Mouse (Mus musculus): ENCODE results near the gene Daxx.
A peak's percentile ranks its signal among the peaks of the same experiment; 100 is the strongest.
"Not testable (repeated sequence)": the region's sequence is repeated elsewhere in the genome, so short reads cannot be mapped to it uniquely, and the experiment has no call there.

Gene Daxx

DNA sequence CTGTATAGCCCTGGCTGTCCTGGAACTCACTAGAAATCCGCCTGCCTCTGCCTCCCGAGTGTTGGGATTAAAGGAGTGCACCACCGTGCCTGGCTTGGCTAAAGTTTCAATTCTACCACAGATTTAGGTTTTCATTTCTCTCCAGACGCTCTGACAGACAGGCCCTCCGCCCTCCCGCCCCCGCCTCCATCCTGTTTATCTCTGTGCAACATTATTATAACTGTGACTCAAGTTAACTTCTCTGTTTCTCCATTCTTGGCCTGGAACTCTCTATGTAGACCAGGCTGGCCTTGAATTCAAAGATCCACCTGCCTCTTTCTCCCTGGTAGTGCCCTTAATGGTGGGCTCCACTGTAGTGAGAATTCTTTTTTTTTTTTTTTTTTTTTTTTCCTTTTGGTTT, 6.7 kb upstream of the Daxx start:
- no peak for DNase-seq (ENCODE audit: low spot score)

DNA sequence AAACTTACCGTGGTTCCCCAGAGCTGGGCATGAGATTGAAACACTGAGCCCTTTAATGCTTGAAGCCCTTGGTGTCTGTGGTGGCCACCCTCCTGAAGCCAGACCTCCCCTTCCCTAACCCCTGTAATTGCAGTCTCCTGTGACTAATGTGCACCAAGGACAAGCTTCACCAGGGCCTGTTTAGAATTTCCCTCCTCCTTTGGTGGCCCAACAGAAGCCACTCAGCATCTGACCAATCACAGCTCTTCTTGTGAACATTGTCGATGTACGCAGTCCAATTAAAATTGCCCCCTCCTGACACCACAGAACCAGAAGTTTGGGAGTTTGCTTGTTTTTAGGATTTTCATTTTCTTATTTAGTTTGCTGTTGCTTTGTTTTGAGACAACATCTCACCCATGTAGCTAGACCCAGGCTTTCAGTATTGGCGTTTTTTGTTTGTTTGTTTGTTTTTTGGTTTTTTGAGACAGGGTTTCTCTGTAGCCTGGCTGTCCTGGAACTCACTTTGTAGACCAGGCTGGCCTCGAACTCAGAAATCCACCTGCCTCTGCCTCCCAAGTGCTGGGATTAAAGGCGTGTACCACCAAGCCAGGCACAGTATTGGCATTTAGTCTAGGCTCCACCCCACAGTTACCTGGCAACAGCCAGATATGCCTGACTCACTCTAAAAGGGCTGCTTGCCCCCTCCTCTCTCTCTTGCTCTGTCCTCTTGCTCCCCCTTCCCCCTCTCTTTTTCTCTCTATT, 5.1 kb upstream of the Daxx start:
- not testable (repeated sequence) for DNase-seq (ENCODE audit: low spot score)

DNA sequence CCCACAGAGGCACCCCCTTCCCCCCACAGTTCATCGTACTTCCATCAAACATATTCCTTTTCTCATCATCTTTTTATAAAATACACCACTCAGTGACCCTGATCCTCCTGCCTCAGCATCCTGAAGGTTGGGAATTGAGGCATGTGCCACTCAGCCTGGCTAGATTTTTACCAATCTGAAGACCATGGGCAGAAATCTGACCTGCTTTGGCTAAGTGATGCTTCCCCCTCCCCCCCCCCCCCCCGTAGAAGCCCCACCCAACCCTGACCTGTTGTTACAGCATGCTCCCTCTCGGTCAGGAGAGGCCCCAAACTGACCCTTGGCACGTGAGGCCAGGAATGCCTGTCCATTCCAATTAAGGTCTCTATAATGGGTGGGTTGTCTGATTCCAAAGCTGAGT, 4.4 kb upstream of the Daxx start, which contains the start of gene Platr17:
Gene Platr17 (plus strand): TSS at position 301 of the 400 bp plus-strand sequence.
- DNase-seq (ENCODE audit: low spot score), result not testable (repeated sequence)

DNA sequence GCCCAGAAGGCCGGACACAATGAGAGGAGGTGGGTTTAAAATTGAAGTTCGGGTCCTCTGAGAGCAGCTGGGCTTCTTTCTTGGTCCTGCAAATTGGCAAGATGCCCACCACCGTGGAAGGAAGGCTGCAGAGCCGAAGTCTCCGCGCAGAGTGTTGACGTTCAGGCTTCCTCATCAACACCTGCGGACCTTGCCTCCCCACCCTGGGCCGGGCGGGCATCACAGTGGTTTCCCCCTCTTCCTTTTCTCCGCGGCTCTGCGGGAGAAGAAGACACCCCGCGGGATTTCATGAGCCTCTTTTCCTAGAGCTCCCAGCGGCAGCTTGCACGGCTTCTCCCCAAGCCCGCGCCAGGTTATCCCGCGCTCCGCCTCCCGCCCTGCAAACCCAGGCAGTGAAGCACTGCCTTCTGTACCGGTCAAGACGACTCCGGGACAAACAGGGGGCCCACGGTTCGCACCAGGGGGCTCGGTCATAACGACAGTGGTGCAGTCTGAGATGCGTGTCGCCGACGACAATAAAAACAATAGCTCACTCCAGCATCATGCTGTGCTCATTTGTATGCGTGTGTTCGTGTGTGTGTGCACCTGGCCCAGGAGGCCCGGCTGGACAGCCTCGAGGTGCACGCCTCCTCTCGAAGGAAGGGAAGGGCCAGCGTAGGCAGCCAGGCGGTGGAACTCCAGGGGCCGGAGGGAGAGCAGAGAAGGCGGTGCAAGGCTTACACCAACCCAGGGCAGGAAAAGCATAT, 710 bp upstream of the Daxx start:
- DNase-seq (ENCODE audit: low spot score), result peak; percentile 45

DNA sequence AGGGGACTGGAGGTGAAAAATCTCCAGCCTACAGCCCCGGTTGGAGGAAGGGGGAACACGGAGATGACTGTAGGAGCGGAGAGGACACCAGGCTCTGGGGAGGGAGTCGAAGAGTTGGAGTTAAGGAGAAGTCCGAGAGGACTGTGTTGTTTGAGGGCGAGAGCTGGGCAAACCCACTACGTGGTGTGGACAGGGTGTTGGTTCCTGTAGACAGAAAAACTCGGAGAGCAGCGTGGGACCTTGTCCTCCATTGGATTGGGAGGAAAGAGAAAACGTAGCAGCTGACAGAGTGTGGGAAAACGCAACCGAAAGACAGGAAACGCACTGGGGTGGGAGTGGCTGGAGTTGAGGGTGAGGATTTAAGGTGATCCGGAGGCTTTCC, 646 bp downstream of the Daxx start:
- peak; percentile 38 for DNase-seq (ENCODE audit: low spot score)

DNA sequence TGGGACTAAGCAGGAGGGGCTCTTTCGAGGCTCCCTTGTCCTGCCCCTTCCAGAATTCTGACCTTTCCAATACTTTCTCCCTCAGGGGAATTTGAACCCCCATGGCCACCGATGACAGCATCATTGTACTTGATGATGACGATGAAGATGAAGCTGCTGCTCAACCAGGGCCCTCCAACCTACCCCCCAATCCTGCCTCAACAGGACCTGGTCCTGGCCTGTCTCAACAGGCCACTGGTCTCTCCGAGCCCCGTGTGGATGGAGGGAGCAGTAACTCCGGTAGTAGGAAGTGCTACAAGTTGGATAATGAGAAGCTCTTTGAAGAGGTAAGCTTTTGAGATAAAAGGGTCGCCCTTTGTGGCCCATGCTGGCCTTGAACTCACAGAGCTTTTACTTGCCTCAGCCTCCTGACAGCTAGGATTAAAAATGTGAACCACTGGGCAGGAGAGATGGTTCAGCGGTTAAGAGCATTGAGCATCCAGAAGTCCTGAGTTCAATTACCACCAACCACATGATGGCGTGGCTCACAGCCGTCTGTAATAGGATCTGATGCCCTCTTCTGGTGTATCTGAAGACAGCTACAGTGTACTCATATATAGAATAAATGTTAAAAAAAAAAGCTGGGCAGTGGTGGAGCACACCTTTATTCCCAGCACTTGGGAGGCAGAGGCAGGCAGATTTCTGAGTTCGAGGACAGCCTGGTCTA, 1.3 kb downstream of the Daxx start:
- no peak for DNase-seq (ENCODE audit: low spot score)

DNA sequence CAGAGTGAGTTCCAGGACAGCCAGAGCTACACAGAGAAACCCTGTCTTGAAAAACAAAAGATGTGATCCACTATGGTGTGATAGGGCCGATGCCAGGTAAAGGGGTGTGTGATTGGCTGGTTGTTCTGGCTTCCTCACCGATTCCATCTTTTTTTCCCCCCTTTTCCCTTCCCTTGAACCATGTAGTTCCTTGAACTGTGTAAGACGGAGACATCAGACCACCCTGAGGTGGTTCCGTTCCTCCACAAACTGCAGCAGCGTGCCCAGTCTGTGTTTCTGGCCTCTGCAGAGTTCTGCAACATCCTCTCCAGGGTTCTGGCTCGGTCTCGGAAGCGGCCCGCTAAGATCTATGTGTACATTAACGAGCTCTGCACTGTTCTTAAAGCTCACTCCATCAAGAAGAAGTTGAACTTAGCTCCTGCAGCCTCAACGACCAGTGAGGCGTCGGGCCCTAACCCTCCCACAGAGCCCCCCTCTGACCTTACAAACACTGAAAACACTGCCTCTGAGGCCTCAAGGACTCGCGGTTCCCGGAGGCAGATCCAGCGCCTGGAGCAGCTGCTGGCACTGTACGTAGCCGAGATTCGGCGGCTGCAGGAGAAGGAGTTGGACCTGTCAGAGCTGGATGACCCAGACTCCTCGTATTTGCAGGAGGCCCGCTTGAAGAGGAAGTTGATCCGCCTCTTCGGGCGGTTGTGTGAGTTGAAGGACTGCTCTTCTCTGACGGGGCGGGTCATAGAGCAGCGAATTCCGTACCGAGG, 2.0 kb downstream of the Daxx start:
- no peak for DNase-seq (ENCODE audit: low spot score)

DNA sequence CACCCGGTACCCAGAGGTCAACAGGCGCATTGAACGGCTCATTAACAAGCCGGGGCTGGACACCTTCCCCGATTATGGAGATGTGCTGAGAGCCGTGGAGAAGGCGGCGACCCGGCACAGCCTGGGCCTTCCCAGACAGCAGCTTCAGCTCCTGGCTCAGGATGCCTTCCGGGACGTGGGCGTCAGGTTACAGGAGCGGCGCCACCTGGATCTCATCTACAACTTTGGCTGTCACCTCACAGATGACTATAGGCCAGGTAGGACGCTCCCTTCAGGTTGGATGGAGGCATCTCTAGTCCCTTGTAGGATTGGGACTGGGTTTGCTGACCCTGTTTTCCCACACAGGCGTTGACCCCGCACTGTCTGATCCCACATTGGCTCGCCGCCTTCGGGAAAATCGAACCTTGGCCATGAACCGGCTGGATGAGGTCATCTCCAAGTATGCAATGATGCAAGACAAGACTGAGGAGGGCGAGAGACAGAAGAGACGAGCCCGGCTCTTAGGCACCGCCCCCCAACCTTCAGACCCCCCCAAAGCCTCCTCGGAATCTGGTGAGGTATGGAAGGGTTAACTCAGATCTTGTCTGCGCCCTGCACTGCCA, 2.7 kb downstream of the Daxx start:
- no peak for DNase-seq (ENCODE audit: low spot score)

DNA sequence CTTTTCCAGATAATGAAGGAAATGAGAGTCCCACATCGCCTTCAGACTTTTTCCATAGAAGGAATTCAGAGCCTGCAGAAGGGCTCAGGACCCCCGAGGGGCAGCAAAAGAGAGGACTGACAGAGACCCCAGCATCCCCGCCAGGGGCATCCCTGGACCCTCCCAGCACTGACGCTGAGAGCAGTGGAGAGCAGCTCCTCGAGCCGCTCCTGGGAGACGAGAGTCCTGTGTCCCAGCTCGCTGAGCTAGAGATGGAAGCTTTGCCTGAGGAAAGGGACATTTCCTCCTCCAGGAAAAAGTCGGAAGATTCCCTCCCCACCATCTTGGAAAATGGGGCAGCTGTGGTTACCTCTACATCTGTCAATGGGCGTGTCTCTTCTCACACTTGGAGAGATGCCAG, 4.0 kb downstream of the Daxx start:
- no peak for DNase-seq (ENCODE audit: low spot score)

DNA sequence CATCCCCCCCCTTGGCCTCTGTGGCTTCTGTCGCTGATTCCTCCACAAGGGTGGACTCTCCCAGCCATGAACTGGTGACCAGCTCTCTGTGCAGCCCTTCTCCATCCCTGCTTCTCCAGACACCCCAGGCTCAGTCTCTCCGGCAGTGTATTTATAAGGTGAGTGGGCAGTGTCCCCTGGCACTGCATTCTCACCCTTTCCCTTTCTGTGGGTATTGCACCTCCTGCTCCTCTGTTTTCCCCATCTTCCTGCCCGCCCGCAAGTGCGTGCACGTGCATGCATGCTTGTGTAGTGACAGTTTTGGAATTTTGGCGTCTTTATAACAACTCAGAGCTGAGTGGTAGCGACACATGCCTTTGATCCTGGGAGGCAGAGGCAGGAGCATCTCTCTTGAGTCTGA, 4.7 kb downstream of the Daxx start:
- no peak for DNase-seq (ENCODE audit: low spot score)

DNA sequence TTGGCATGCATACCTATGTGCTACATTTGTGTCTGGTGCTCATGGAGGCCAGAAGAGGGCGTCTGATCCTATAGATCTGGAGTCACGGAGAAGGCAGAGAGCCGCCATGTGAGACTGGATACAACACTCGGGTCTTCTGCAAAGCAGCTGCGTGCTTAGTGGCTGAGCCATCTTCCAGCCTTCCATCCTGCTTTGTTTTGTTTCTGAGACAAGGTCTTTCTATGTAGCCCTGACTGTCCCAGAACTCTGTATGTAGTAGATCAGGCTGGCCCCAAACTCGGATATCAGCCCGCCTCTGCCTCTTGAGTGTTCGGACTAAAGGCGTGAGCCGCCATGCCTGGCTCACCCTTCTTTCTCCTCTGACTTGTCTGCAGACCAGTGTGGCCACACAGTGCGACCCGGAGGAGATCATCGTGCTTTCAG, 5.8 kb downstream of the Daxx start:
- no peak for DNase-seq (ENCODE audit: low spot score)

DNA sequence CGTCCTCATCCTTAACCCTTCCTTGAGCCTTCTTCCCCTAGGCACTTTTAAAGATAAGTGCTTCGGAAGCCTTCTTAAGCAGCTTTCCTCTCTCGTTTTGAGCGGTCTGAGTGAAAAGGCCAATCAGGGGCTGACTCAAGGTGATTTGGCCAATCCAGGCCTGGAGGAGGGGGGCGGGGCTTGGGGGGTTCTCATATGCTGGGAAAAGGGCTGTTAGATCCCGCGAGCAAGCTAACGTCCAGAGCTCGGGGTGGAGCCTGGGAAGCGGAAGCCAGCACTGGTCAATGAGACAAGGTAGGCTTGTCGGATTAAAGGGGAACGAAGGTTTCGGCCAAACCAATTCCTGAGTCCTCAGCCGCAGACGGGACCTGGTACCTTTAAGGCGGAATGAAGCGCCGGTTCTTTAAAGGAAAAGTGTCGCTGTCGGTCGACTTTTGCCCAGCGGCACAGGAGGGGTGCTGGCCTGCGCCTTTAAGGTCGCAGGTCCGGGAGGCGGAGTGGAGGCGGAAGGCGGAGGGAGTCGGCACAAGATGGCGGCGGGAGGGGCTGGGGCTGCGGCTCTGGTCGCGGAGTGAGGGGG, 6.5 kb downstream of the Daxx start, which contains the start of the genes Tapbp and Zbtb22:
Gene Tapbp (plus strand): TSS at position 229 of the 580 bp plus-strand sequence.
Gene Zbtb22 (plus strand): TSS at position 234 of the 580 bp plus-strand sequence.
- peak; percentile 99 for DNase-seq (ENCODE audit: low spot score)

DNA sequence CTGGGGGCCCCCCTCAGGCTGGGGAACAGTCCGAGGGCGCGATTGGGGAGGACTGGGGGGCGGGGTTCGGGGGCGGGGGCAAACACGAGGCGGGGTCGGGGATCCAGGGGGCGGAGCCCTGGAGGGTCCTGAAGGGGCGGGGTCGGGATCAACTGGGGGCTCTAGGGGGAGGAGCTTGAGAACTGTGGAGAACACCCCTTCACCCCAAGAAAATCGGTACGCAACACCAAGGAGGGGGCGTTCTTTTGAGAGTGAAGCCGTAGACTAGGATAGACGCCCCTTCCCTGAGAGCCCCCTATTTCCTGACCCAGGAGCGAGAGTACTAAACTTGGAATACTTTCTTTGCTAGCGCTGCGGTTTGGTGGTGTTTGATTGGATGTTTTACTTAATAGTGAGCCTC, 7.1 kb downstream of the Daxx start:
- peak; percentile 84 for DNase-seq (ENCODE audit: low spot score)

DNA sequence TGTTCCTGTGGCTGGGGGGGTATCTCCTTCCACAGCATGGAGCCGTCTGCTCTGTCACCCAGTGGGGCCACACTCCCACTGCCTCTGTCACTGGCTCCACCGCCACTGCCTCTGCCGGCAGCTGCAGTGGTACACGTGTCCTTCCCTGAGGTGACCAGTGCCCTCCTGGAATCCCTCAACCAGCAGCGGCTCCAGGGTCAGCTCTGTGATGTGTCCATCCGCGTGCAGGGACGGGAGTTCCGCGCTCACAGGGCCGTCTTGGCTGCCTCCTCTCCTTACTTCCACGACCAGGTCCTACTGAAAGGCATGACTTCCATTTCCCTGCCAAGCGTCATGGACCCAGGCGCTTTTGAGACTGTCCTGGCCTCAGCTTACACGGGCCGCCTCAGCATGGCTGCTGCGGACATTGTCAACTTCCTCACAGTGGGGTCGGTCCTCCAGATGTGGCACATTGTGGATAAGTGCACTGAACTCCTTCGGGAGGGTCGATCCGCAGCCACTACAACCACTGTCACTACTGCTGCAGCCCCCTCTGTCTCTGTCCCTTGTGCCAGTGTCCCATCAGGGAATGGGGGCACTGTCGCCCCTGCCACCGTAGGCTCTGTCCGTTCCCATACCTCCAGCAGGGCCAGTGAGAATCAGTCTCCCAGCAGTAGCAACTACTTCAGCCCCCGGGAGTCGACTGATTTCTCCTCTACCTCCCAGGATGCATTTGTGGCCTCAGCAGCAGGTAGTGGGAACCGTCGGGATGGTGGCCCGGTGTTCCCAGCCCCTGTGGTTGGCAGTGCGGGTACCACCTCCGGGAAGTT, 7.8 kb downstream of the Daxx start:
- no peak for DNase-seq (ENCODE audit: low spot score)

DNA sequence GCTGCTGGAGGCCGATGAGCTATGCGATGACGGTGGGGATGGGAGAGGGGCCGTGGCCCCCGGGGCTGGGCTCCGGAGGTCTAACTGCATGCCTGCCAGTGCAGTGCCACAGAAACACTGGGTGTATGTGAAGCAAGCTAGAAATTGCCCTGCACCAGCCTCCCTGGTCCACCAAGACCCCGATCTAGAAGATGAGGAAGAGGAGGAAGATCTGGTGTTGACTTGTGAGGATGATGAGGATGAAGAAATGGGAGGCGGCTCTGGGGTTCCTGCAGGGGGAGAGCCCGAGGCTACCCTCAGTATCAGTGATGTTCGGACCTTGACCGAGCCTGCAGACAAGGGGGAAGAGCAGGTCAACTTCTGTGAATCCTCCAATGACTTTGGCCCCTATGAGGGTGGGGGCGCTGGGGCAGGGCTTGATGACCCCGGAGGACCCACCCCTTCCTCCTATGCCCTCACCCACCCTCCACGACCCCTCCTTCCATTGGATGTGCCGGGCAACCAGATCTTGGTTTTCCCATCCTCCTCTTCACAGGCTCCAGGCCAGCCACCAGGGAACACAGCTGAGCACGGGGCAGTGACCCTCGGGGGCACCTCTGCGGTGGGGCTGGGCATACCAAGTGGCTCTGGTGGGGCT, 8.6 kb downstream of the Daxx start:
- DNase-seq (ENCODE audit: low spot score), result no peak

DNA sequence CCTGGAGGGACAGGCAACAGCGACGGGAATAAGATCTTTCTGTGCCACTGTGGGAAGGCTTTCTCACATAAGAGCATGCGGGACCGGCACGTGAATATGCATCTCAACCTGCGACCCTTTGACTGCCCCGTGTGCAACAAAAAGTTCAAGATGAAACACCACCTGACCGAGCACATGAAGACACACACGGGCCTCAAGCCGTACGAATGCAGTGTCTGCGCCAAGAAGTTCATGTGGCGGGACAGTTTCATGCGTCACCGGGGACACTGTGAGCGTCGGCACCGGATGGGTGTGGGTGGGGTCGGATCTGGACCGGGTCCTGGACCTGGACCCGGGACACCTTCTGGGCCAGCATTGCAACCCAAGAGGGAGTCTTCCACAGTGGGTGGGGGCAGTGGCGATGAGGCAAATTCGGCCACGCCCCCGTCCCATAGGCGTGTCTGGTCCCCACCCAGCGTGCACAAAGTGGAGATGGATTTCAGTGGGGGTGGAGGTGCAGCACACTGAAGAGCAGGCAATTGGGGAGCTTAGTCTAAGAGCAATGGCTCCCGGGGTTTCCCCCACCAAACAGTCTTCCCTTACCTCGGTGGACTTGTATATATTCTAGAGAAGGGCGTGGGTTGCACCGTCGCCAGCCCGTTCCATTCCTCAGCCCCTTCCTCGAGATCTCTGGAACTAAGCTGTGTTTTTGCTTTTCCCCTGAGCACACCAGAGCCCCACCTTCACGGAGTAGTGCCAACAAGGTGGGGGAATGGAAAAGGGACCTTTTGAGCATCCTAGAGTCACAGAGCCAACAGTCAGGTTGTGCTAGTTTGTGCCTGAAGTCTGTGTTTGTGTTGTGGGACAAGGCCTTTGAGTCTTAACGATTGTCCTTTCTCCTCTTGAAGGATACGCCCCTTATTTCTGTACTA, 9.3 kb downstream of the Daxx start:
- no peak for DNase-seq (ENCODE audit: low spot score)

DNA sequence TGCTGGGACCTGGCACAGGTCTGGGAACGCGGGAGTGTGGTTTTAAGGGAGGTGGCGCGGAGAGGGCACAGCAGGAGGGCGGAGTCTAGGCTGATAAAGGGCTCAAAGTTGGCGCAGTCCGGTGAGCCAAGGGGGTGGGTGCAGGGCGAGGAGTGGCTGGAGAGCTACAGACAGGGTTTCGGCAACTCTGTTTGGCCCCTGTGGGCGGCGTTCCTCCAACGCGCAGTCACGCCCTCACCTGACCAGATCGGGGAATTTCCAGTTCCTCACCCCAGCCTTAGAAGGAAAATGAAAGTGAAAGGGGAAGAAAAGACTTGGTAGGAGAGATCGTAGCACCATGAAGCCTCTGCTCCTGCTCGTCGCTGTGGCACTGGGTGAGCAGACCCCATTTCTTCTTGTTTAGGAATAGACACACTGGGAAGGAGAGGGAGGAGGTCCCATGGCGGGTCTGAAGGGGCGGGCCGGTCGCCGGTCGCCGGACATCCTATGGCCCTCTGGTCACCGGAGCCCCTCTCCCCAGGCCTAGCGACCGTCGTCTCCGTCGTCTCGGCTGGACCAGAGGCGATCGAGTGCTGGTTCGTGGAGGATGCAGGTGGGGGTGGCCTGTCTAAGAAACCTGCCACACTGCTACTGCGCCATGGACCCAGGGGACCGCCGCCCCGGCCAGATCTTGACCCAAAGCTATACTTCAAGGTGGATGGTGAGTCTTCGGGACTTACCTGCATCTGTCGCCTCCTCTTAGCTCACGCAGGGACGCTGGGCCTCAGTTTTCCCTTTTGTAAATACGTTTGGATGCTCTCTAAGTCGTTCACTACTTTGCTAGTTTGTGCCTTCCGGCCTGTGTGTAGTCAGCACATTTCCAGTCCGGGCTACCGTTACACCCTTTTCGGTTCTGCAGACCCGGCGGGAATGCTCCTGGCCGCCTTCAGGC, 10.4 kb downstream of the Daxx start:
- peak; percentile 65 for DNase-seq (ENCODE audit: low spot score)
